Mouse (Mus musculus) cerebellum, adult 18-20 months (tissue): ENCODE measurements around the gene Tex52.
A peak's percentile ranks its signal among the peaks of the same experiment; 100 is the strongest.

Experiments
- DNase-seq, 2 experiments: peaks; one replicate each; pipeline ENCODE4 v3.0.0; 2021

Gene Tex52

GRCm38 (mm10) chr6:128432356-128432915 lies 57.2 kb downstream of the Tex52 start:
- peak; percentile 58 to 71 for DNase-seq

- peak; percentile 67 to 74 for DNase-seq
Measured at GRCm38 (mm10) chr6:128433566-128433965, 58.3 kb downstream of the Tex52 start.
